Mouse (Mus musculus): ENCODE data around the gene Ccdc28a. TPM values are rescaled to one million over a fixed set of nuclear protein-coding genes. Genes with fewer than 3 reads are reported as not detected.

Ccdc28a gene
- total and polyA plus RNA-seq, 2 experiments from 2014 or later: 8.0 to 9.3 TPM

GRCm38 (mm10) chr10:18199919-18200318, 34.9 kb downstream of the Ccdc28a start:
- ATAC-seq (ENCODE audit: low FRiP score) (no peak), DNase-seq (ENCODE audit: low spot score) (no peak)
- Histone ChIP-seq H3K4me1 (ENCODE audit: insufficient read depth, low read length) (no peaks in the 10 kb centered on the region), H3K9me3 (ENCODE audit: low read length) (no peaks in the 10 kb centered on the region), H3K36me3 (ENCODE audit: insufficient read depth, low read length) (no peaks in the 10 kb centered on the region), H3K27ac (ENCODE audit: low read depth, low read length) (no peak overlapping the region), H3K27me3 (ENCODE audit: insufficient read depth, low read length) (no peaks in the 10 kb centered on the region), H3K4me3 (ENCODE audit: low read depth, low read length) (no peak overlapping the region), H3K4me2 (ENCODE audit: low read depth, low read length, poor library complexity, severe bottlenecking) (no peak overlapping the region), H3K9ac (replicated peaks; ENCODE audit: low read length, poor library complexity, severe bottlenecking) (no peak overlapping the region)
- no peak for TF ChIP-seq CTCF (IDR thresholded peaks at IDR 0.05)
- WGBS: 78% methylated on average over 4 of the region's 4 CpGs

DNA sequence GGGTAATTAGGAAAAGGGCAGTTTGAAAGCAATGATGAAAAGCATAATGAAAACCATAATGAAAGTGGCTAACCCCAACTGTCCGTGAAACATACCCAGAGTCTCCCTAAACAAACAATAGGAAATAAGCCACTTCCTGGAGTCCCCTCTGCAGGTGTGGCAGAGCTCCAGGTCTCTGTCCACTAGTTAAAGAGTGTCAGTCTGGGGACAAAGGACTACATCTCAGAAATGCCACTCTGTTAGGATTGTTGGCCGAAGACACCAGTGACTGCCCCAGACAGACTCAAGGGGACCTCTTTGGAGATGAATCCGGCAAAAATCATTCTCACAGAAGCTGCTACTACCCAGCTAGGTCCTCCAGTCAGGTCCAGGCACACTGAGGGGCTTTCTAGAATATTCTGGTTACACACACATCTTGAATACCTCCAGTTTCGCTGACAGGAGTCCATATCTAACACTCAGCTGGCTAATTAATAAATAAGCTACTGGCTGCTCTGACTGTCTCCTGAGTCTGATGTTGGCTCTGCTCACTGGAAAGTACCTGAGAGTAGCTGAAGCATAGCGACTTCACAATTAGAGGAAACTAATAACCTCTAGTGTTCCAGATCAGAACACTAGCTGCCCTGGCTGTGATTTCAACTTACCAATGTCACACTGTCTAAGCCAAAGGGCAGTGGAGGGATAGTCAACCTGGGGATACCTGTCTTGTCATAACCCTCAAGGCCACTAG, 36.3 kb downstream of the Ccdc28a start:
- no peak overlapping the region for H3K27ac ChIP-seq (ENCODE audit: low read depth, low read length)
- H3K9ac ChIP-seq (replicated peaks; ENCODE audit: low read length, poor library complexity, severe bottlenecking): no peak overlapping the region
- no peaks in the 10 kb centered on the region for H3K27me3 ChIP-seq (ENCODE audit: insufficient read depth, low read length)
- 83% methylated on average over 5 of the region's 5 CpGs for WGBS
- H3K9me3 ChIP-seq (ENCODE audit: low read length): no peaks in the 10 kb centered on the region
- no peak for TF ChIP-seq CTCF (IDR thresholded peaks at IDR 0.05)
- no peak overlapping the region for H3K4me3 ChIP-seq (ENCODE audit: low read depth, low read length)
- H3K4me2 ChIP-seq (ENCODE audit: low read depth, low read length, poor library complexity, severe bottlenecking): no peak overlapping the region
- H3K4me1 ChIP-seq (ENCODE audit: insufficient read depth, low read length): no peaks in the 10 kb centered on the region
- DNase-seq (ENCODE audit: low spot score): no peak
- no peak for ATAC-seq (ENCODE audit: low FRiP score)
- no peaks in the 10 kb centered on the region for H3K36me3 ChIP-seq (ENCODE audit: insufficient read depth, low read length)

- ATAC-seq (ENCODE audit: low FRiP score) (no peak; the same call in 1 of the 2 replicates), DNase-seq (ENCODE audit: low spot score) (peak; percentile 82)
- H3K4me1 ChIP-seq (ENCODE audit: insufficient read depth, low read length): no peaks in the 10 kb centered on the region
- peak overlapping the region; percentile 41 for H3K4me2 ChIP-seq (ENCODE audit: low read depth, low read length, poor library complexity, severe bottlenecking)
- H3K9ac ChIP-seq (replicated peaks; ENCODE audit: low read length, poor library complexity, severe bottlenecking): no peak overlapping the region
- TF ChIP-seq CTCF (IDR thresholded peaks at IDR 0.05): peak; percentile 96
- no peaks in the 10 kb centered on the region for H3K27me3 ChIP-seq (ENCODE audit: insufficient read depth, low read length)
- H3K4me3 ChIP-seq (ENCODE audit: low read depth, low read length): peak overlapping the region; percentile 17
- H3K27ac ChIP-seq (ENCODE audit: low read depth, low read length): no peak overlapping the region
- H3K9me3 ChIP-seq (ENCODE audit: low read length): no peaks in the 10 kb centered on the region
- no peaks in the 10 kb centered on the region for H3K36me3 ChIP-seq (ENCODE audit: insufficient read depth, low read length)
- WGBS: 49% methylated on average over 14 of the region's 14 CpGs
Measured at GRCm38 (mm10) chr10:18197206-18197979, 37.4 kb downstream of the Ccdc28a start.

DNA sequence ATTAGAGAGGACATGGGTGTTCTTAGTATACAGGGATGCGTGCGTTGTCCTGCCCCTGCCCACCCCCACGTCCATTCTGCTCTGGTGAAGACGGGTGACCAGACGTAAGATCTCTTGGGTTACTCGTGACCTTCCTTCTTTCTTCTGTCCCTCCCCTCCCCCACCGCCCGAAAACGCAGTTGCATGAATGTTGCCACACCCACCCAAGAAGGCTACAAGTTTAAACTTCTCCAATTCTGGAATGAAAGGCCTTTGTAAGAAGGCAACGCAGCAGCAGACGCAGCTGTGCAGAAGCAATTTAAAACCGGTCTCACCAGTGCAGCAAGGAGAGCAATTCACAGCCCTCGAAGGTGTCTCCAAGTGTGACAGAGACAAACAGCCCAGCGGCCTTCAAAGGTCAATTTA, 40.1 kb downstream of the Ccdc28a start:
- TF ChIP-seq CTCF (IDR thresholded peaks at IDR 0.05): no peak
- no peaks in the 10 kb centered on the region for H3K9me3 ChIP-seq (ENCODE audit: low read length)
- WGBS: 76% methylated on average over 14 of the region's 14 CpGs
- H3K4me2 ChIP-seq (ENCODE audit: low read depth, low read length, poor library complexity, severe bottlenecking): no peak overlapping the region
- no peak overlapping the region for H3K27ac ChIP-seq (ENCODE audit: low read depth, low read length)
- ATAC-seq (ENCODE audit: low FRiP score): no peak
- H3K36me3 ChIP-seq (ENCODE audit: insufficient read depth, low read length): no peaks in the 10 kb centered on the region
- H3K9ac ChIP-seq (replicated peaks; ENCODE audit: low read length, poor library complexity, severe bottlenecking): no peak overlapping the region
- no peaks in the 10 kb centered on the region for H3K4me1 ChIP-seq (ENCODE audit: insufficient read depth, low read length)
- DNase-seq (ENCODE audit: low spot score): no peak
- H3K4me3 ChIP-seq (ENCODE audit: low read depth, low read length): no peak overlapping the region
- no peaks in the 10 kb centered on the region for H3K27me3 ChIP-seq (ENCODE audit: insufficient read depth, low read length)

DNA sequence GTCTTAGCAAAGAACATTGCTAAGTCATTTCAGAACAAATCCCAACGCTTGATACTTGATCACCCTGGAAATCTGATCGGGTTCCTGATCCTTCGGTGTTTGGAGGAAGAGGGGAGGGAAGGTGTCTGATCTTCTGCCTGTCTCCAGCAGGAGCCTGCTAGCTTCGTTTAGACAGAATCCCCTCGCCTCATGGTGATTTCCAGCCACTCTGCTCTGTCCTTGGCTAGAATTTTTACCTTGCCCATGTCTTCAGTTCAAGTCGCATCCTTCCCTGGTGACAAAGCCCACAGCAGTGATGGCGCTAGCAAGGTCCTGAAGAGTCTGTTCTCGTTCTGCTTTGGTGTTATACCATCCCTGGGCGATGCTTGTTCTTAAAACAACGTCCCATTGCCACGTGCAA, 40.6 kb downstream of the Ccdc28a start:
- Histone ChIP-seq H3K4me2 (ENCODE audit: low read depth, low read length, poor library complexity, severe bottlenecking) (no peak overlapping the region), H3K27ac (ENCODE audit: low read depth, low read length) (no peak overlapping the region), H3K4me1 (ENCODE audit: insufficient read depth, low read length) (no peaks in the 10 kb centered on the region), H3K9ac (replicated peaks; ENCODE audit: low read length, poor library complexity, severe bottlenecking) (no peak overlapping the region), H3K9me3 (ENCODE audit: low read length) (no peaks in the 10 kb centered on the region), H3K4me3 (ENCODE audit: low read depth, low read length) (no peak overlapping the region), H3K36me3 (ENCODE audit: insufficient read depth, low read length) (no peaks in the 10 kb centered on the region), H3K27me3 (ENCODE audit: insufficient read depth, low read length) (no peaks in the 10 kb centered on the region)
- no peak for TF ChIP-seq CTCF (IDR thresholded peaks at IDR 0.05)
- DNase-seq (ENCODE audit: low spot score) (no peak), ATAC-seq (ENCODE audit: low FRiP score) (no peak)
- 88% methylated on average over 11 of the region's 11 CpGs for WGBS

GRCm38 (mm10) chr10:18193221-18193620, 41.6 kb downstream of the Ccdc28a start:
- no peaks in the 10 kb centered on the region for H3K9me3 ChIP-seq (ENCODE audit: low read length)
- no peak for DNase-seq (ENCODE audit: low spot score)
- H3K9ac ChIP-seq (replicated peaks; ENCODE audit: low read length, poor library complexity, severe bottlenecking): no peak overlapping the region
- no peak for ATAC-seq (ENCODE audit: low FRiP score)
- TF ChIP-seq CTCF (IDR thresholded peaks at IDR 0.05): no peak
- H3K4me3 ChIP-seq (ENCODE audit: low read depth, low read length): no peak overlapping the region
- no peaks in the 10 kb centered on the region for H3K36me3 ChIP-seq (ENCODE audit: insufficient read depth, low read length)
- H3K27me3 ChIP-seq (ENCODE audit: insufficient read depth, low read length): no peaks in the 10 kb centered on the region
- H3K27ac ChIP-seq (ENCODE audit: low read depth, low read length): no peak overlapping the region
- H3K4me1 ChIP-seq (ENCODE audit: insufficient read depth, low read length): no peaks in the 10 kb centered on the region
- H3K4me2 ChIP-seq (ENCODE audit: low read depth, low read length, poor library complexity, severe bottlenecking): no peak overlapping the region
- 83% methylated on average over 11 of the region's 11 CpGs for WGBS
